Mouse (Mus musculus) liver, adult (tissue): ENCODE data around the gene Fam49a.

ENCODE experiments used
- GATA4 ChIP-seq: IDR thresholded peaks from 2 replicates; pipeline ENCODE4 v1.6.1; 2014; ENCODE audit warnings: mild to moderate bottlenecking, low read length; ENCODE audit not compliant: insufficient replicate concordance

Fam49a gene

DNA sequence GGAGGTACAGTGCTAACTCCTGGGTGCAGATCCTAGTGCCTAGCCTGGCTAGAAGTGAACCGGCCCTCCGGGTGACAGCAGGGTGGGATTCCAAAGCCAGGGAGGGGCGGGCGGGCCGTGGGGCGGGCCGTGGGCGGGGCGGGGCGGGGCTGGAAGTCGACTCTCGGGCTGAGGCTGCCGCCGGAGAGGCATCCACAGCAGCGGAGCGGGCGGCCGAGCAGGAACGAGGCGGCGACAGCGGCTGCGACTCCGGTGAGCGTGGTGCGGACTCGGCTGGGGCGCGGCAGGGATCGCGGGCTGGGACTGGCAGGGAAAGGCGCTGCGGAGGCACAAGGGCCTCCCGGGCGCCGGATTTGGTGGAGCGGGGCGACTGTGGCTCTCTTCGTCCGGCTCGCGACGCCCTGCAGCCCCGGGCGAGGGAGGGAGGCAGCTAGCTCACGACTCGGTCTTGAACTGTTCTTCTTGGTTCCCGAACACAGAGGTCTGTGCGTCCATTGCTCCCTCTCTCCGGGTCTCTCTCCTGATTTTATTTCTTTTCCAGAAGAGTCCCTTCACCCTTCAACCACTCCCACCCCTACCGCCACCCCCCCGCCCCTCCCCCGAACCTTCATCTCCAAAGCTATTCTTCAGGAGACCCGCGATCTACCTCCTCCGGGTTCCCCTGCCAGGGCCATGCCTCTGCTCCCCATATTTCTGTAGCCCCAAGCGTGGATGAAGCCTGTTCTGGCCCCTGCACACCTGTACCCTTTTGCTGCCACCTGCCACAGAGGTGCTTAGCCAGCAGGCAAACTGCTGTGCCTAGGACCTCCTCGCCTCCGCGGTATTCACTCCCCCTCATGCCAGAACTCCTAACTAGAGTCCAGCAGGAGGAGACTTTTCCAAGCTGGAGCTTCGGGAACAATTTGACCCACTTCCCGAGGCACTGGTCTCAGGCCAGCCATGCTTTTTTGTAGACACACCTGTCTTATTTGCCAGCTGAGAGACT lies at the start of gene Fam49a:
TSS of gene Fam49a (plus strand) at position 153 of the 985 bp plus-strand sequence.
- no peak for TF ChIP-seq GATA4

DNA sequence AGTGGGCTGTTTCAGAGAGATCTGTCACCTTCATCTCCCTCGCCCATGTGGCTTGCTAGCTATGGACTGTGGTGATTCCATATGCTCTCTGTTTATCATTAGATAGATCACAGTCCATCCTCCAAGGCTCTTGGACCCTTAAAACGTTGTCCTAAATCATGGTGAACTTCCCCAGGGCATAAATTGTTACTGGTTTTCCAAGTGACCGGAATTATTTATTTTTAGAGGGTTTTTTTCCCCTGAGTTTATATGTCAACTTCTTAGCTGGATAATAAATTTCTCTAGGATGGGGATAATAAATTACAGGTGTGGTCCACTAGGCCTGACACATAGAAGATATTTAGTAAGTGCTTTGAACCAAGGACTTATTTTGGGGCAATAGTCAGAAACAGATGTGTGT lies 48.4 kb upstream of the Fam49a start:
- no peak for TF ChIP-seq GATA4

DNA sequence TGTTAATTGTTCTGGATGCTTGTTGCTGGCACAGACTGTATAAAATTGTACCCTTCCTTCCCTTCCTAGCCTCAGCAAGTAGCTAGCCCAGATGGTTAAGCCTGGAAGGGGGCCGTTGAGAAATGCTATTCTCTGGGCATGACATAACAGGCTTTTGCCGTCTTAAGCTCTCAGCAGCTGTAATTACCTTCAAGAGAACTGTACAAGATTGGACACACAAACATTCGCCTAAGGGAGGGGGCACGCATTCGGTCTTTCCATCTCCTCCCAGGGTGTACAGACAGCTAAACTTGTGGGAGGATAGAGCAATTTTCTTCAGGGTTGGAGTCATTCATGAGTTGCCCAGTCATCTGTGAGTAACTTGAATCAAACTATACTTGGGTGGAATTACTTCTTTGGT lies 43.0 kb upstream of the Fam49a start:
- no peak for TF ChIP-seq GATA4

DNA sequence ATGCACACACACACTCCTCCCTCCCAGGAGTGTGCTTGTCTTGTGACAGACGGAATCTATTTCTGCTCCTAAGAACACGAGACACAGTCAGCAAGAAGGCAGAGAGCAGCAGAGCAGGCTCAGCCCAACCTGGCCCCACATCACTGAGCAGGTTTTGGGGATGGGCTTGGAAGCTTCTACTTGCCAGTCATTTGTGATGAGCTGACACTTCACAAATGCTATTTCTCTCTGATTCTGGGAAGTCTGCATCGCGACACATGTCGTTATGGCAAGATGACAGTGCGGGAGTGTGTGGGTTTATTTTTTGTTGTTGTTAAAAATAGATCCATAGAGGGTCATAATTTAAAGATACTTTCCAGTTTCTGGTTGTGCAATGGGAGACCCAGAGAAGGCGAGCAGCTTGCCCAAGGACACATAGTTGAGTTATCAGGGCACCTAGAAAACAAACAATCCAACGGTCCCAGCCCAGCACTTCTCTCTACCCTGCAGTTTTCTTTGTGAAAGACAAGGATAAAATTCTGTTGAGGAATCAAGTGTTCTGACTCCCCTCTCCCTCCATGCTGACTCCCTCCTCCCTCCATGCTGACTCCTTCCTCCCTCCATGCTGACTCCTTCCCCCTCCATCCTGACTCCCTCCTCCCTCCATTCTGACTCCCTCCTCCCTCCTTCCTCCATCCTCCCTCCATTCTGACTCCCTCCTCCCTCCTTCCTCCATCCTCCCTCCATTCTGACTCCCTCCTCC lies 41.0 kb upstream of the Fam49a start:
- TF ChIP-seq GATA4, result no peak

DNA sequence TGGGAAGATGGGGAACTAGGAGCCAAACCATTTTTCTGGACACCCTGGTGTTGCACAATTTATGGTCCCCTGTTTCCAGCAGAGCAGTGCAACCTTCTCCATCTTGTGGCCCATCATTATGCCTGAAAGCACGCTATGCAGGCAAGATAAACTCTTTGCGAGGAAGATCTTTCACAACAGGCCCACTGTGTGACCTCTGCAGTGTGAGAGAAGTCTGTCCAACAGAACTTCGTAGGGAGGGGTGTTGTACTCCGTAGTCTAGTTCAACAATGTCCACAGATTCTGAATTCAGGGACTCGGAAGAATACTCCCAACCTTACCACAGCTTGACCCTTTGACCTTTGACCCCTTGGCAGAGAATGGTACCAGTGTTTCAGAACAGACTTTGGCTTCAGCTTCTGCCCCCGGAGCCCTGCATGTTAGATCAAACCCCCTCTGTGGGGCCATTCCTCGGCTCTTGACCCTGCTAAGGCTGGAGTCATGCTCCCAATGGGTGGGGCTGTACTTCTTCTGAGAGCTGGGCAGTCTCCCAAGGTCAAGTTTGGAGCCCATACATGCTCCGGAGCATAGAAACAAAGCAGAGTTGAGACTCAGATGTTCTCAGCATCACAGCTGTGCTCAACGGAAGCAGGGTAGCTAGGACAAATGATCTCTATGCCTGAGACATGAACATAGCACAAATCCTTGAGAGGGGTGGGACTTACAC lies 39.2 kb upstream of the Fam49a start:
- no peak for TF ChIP-seq GATA4

DNA sequence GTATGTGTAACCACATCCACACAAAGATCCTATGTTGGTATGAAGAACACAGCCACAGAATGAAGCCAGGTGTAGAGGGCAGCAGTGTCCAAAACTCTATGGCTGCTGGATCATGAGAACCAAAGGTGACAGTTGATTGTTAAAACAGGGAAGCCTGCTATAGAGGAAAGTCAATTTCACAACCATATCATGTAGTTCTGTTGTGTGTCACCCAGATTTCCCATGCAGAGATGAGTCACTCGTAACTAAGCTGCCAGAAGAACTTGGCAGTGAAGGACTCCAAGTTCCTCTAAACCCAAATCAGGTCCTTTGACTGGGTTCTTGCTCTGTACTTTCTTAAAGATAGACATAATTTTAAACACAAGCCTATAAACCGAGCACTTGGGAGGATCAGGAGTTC lies 38.6 kb upstream of the Fam49a start:
- TF ChIP-seq GATA4, result no peak

DNA sequence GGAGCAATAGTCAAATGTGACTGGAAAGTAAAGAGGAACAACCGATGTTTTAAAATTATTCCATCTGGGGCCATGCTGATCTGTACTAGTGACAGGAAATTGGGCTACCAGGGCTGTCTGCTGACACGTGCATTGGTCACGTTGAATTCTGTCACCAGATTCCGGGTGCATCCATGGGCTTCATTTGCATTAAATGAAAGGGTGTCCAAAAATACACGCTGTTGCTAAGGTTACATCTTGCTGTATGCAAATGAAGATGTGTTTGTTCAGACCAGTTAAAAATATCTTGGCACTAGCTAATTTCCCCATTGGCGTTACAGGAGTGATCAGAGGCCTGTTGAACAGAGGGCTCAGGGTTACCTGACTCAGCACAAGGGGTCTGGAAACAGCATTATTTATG lies 36.2 kb upstream of the Fam49a start:
- no peak for TF ChIP-seq GATA4

DNA sequence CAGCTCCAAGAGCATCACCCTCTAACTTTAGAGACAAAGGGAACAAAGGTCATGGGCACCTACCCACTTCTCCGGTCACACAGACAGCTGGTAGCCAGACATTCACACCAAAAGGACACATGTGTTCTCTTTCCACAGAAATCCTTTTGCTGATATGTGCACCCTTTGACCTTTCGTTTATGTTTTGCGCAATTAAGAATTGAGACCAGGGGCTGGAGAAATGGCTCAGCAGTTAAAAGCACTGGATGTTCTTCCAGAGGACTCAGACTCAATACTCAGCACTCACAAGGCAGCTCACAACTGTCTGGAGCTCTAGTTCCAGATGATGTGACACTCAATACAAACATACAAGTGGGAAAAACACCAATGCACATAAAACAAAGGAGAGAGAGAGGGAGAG lies 34.3 kb upstream of the Fam49a start:
- no peak for TF ChIP-seq GATA4

DNA sequence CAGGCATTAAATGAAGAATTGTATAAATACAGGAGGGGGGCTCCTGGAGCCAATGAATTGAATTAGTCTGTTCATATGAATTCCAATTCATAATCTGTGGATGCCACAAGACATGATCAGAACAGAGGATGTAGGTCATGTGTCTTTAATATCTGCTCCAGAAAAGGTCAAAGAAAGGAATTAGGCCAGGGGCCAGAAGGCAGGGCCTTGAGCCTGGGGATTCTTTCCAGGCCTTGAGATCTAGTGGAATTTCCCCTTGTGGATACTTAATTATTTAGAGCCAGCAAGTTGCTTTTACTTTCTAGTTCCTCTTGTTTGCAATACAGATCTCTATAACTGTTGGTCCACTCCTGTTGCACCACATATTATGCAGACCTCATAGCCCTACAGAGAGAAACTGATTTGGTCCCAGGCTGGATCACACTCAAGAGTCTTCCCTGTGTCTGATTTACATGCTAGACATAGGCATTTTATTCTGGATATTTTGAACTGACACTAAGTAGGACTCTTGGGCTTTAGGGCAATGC lies 31.8 kb upstream of the Fam49a start:
- no peak for TF ChIP-seq GATA4

DNA sequence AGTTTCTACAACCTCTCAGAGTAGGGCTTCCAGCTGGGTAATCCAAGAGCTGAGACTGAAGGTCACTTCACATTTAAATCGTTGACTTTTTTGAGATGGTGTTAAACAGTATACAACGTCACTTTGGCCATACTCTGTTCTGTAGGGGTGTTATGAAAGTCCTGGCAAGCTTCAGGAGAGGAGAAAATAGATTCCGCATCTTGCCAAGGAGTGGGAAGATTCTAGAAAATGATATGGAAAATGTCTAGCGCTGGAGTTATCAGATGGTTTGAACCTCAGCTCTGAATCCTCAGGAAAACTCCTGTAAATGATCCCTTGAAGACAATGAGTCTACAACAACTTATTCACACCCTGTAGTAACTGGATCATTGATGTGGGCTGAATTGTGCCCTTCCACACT lies 29.8 kb upstream of the Fam49a start:
- no peak for TF ChIP-seq GATA4

DNA sequence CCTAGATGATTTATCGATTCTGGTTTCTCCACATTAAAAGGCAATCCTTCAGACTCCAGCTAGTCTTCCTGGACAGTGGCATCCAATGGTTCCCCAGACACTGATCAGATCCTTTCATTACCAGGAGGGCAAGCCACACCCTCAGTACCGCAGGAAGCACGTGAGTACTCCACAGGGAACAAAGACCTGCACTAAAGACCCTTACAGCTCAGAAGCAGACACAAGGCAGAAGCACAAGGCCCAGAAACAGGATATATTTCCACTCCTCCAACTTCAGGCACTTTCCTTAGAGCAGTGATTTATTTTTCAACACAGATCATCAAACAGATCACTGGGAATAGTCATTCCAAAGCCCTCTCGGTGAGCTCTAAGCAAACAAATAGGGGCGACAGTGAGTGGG lies 25.0 kb upstream of the Fam49a start:
- TF ChIP-seq GATA4, result no peak

DNA sequence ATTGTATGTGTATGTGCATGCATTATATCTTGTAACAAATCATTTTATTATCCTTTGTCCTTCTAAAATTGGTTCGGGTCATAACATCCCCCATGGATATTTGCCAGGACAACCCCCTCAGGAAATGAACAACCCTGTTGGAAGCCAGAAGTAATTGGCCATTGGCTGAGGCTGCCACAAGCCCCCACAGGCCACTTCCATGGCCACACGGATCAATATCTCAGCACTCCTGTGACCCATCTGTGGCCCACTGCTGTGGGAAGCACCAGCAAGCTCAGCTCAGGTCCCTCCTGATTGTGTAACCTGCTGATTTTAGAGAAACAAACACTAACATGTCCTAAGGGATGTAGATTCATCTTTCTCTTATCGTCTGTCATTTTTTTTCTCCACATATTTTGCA lies 22.4 kb upstream of the Fam49a start:
- no peak for TF ChIP-seq GATA4

DNA sequence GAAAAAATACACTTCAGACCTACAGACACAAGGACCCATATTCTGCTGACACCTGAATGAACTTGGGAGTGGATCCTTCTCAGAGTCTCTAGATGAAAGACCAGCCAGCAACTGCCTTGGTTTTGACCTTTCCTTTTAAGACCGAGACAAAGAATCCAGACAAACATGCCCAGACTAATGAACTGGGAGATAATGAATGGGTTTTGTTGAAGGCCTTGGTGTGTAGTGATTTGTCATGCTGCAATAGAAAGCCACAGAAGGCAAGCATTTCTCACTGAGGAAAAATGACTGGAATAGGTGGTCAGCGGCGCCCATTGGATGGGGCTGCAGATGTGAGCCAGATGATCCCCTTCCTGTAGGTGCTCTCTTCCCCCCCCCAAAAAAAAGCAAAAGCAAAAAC lies 18.8 kb upstream of the Fam49a start:
- no peak for TF ChIP-seq GATA4

DNA sequence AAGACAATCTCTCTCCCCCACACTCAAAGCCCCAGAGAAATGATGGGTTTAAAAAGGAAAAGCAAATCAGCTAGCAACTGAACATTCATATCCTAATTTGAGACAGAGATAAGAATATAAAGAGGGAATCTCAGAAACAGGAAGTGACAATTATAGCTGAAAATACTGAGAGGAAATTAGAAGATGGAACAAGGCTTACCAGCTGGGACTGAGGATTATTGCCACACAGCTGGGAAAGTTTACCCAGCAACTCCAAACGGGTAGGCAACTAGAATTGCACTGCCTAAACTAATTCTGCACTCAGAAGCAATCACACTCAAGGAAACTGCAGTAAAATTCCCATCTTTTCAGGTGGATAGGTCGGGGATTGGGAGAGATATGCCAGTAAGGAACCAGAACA lies 12.4 kb upstream of the Fam49a start:
- TF ChIP-seq GATA4, result no peak

DNA sequence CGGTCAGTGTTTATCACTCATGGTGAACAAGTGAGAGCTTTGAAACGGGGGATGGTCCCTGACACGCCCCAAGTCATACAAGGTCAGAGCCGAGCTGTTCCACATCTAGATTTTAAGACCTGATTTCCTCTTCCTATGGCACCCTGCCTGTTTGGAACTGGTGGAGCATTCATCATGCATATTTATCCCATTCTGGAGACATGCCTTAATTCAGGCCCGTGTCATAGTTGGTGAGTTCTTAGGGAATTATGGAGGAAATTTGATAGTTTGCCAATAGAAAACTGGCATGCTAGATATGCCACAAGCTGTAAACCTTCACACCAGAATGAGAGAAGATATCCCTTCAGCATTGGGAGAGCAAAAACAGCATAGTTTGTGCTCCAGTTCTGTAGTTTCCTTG lies 8.4 kb upstream of the Fam49a start:
- no peak for TF ChIP-seq GATA4

DNA sequence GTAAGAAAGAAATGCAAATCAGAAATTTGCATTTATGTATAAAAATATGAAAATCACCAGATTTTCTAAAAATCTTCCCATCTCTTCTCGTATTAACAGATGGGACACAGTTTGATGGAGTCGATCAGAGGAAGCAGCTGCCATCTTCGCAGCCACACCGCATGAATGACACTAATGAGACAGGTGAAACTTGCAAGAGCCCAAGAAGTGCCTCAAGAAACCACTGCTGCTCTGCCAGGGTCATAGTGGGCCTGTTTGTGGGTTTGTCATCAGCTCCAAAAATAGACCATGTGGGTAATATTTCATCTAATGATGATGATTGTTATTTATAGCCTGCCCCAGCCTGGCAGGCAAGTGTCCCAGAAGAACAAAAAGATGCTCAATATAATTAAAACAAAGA lies 7.8 kb upstream of the Fam49a start:
- TF ChIP-seq GATA4, result no peak
